Mouse (Mus musculus): ENCODE data around the gene Ang5. TPM values are rescaled to one million over a fixed set of nuclear protein-coding genes. Genes with fewer than 3 reads are reported as not detected.

Gene Ang5
- total RNA-seq, 2 experiments from 2014 or later: not detected

Other genes starting within 250 kb of the Ang5 start
- not detected in 2 replicates for gene Gm16506, start 229.6 kb upstream of the Ang5 start, total RNA-seq (2015)
- gene Gm16506, start 229.6 kb upstream of the Ang5 start, total RNA-seq (2017): not detected in 2 replicates
- not detected in 2 replicates for gene Gm6526, start 209.2 kb upstream of the Ang5 start, total RNA-seq (2015)
- not detected in 2 replicates for gene Gm6526, start 209.2 kb upstream of the Ang5 start, total RNA-seq (2017)
- not detected in 2 replicates for gene Gm8180, start 172.3 kb upstream of the Ang5 start, total RNA-seq (2015)
- not detected in 2 replicates for gene Gm8180, start 172.3 kb upstream of the Ang5 start, total RNA-seq (2017)
- 214 and 289 TPM in 2 replicates for gene Ear1, start 81.6 kb upstream of the Ang5 start, total RNA-seq (2015)
- 277 and 344 TPM in 2 replicates for gene Ear1, start 81.6 kb upstream of the Ang5 start, total RNA-seq (2017)
- 1.1 TPM in 1 of 2 replicates, not detected in the other for gene Ear10, start 33.5 kb upstream of the Ang5 start, total RNA-seq (2015)
- not detected in 2 replicates for gene Ear10, start 33.5 kb upstream of the Ang5 start, total RNA-seq (2017)
- gene Gm8113, start 31.7 kb upstream of the Ang5 start, total RNA-seq (2015): 28.5 and 30.3 TPM in 2 replicates
- gene Gm8113, start 31.7 kb upstream of the Ang5 start, total RNA-seq (2017): 24.9 and 28.7 TPM in 2 replicates
- not detected in 2 replicates for gene Ang6, start 45.2 kb downstream of the Ang5 start, total RNA-seq (2015)
- not detected in 2 replicates for gene Ang6, start 45.2 kb downstream of the Ang5 start, total RNA-seq (2017)
- 323 and 334 TPM in 2 replicates for gene Ear2, start 145.6 kb downstream of the Ang5 start, total RNA-seq (2015)
- 586 and 674 TPM in 2 replicates for gene Ear2, start 145.6 kb downstream of the Ang5 start, total RNA-seq (2017)
- gene Gm3327, start 166.8 kb downstream of the Ang5 start, total RNA-seq (2015): not detected in 2 replicates
- gene Gm3327, start 166.8 kb downstream of the Ang5 start, total RNA-seq (2017): not detected in 2 replicates
- gene Gm8212, start 240.6 kb downstream of the Ang5 start, total RNA-seq (2015): not detected in 2 replicates
- gene Gm8212, start 240.6 kb downstream of the Ang5 start, total RNA-seq (2017): not detected in 2 replicates